Mouse (Mus musculus) kidney, postnatal 0 days (tissue): Measurements from ENCODE around the gene Madcam1. TPM values are rescaled to one million over a fixed set of nuclear protein-coding genes. Genes with fewer than 3 reads are reported as not detected.

Experiments used
- ATAC-seq: fragments of 200-750 bp; cut with Nextera tagmentation; replicated peaks from 2 replicates; pipeline ENCODE4 v1.8.0; 2017; ENCODE audit warnings: low read depth, moderate number of reproducible peaks, moderate TSS enrichment, moderate library complexity; ENCODE audit not compliant: low FRiP score
- DNase-seq: peaks from one replicate; pipeline ENCODE4 v3.0.0-alpha.2; 2016; ENCODE audit warnings: low spot score
- H3K27ac ChIP-seq: fragments of 300-500 bp; sonication (generic); 2 replicates; pipeline ENCODE4 v1.5.1; 2014; ENCODE audit warnings: mild to moderate bottlenecking
- H3K27me3 ChIP-seq: fragments of 300-500 bp; sonication (generic); 2 replicates; pipeline ENCODE4 v1.6.1; 2014; ENCODE audit warnings: low read length, mixed read lengths; ENCODE audit not compliant: insufficient read depth
- H3K36me3 ChIP-seq: fragments of 300-500 bp; sonication (generic); 2 replicates; pipeline ENCODE4 v1.6.1; 2014; ENCODE audit warnings: low read length, mixed read lengths; ENCODE audit not compliant: insufficient read depth
- H3K4me1 ChIP-seq: fragments of 300-500 bp; sonication (generic); replicated peaks from 2 replicates; pipeline ENCODE4 v1.6.1; 2014; ENCODE audit warnings: antibody characterized with exemption, low read length, mixed read lengths; ENCODE audit not compliant: insufficient read depth
- H3K4me2 ChIP-seq: fragments of 300-500 bp; sonication (generic); 2 replicates; pipeline ENCODE4 v1.6.1; 2014; ENCODE audit warnings: mild to moderate bottlenecking, low read length, moderate library complexity, mixed read lengths
- H3K4me3 ChIP-seq: fragments of 300-500 bp; sonication (generic); replicated peaks from 2 replicates; pipeline ENCODE4 v1.5.1; 2014; ENCODE audit warnings: low read depth, low read length
- H3K9ac ChIP-seq: fragments of 300-500 bp; sonication (generic); 2 replicates; pipeline ENCODE4 v1.6.1; 2014; ENCODE audit warnings: low read depth, low read length
- H3K9me3 ChIP-seq: fragments of 300-500 bp; sonication (generic); replicated peaks from 2 replicates; pipeline ENCODE4 v1.6.1; 2016; ENCODE audit warnings: low read length, inconsistent platforms, mixed read lengths
- CTCF ChIP-seq: IDR thresholded peaks from 2 replicates; pipeline ENCODE4 v1.5.1; 2016; ENCODE audit warnings: antibody characterized with exemption, low read depth, mild to moderate bottlenecking, moderate library complexity
- WGBS: fragments of 180-500 bp; shearing (Covaris S2); extraction: QIAGEN DNeasy Blood & Tissue Kit; methylation state at CpG from one replicate; pipeline ENCODE4 v1.1.7; 2014; 5-methylcytosine and 5-hydroxymethylcytosine counted together
- polyA plus RNA-seq: library from polyadenylated mRNA; unstranded; fragments of >200 nt; fragmentation: Nextera tagmentation; extraction: Ambion mirVana; gene quantifications from 2 replicates; pipeline ENCODE4 v1.2.1, GENCODE M21; 2015

Madcam1 gene
- polyA plus RNA-seq, 1 experiment from 2014 or later: 1.5 TPM

DNA sequence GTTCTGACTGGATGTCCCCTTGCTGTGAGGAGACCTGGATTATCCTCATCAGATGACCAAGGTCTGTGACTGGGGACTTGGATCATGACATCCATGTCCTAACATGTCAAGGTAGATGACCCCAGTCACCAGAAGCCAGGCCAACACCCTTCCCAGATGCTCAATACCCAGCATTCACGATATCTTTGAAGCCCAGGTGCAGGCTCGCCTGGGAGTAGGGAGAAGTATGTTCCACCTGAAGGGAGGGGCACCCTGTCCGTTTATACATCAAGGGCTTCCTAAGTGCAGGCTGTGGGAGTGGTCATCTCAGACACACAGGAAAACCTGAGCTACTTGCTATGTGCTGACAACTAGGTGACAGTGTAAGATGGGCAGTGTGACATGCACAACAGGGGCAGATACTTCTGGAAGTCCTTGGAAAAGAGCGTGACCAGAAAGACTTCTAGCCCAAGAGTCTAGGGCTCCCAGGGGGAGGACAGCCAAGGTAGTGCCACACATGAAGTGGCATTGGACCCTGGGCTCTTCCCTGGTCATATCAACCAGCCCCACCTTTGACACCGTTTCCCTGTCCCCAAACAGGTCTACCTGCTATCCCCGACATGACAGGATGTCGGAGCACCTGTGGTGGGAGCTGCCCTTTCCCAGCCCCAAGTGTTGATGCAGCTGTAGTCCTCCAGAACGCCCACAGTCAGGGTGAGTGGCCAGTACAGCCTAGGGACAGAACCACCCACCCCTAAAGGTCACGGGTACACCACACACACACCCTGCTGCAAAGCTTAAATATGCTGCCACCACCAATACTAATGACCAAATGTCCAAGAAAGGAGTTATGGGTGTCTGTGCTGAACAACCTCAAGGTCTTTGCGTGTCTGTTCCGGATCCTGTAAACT lies 16.5 kb downstream of the Madcam1 start:
- H3K4me1 ChIP-seq: peaks cover 5% of the 10 kb centered on the region; the same call in 1 of the 2 replicates
- no peak for DNase-seq
- peak overlapping the region; percentile 79 for H3K27ac ChIP-seq
- WGBS: 29% methylated on average over 11 of the region's 11 CpGs
- no peaks in the 10 kb centered on the region for H3K9me3 ChIP-seq
- peak overlapping the region; percentile 80 for H3K4me3 ChIP-seq
- ATAC-seq: peak; percentile 15
- TF ChIP-seq CTCF: no peak
- no peaks in the 10 kb centered on the region for H3K27me3 ChIP-seq
- peak overlapping the region; percentile 67 for H3K4me2 ChIP-seq
- H3K9ac ChIP-seq: peak overlapping the region; percentile 35; the same call in 1 of the 2 replicates
- H3K36me3 ChIP-seq: peaks cover 16% of the 10 kb centered on the region; the same call in 1 of the 2 replicates

DNA sequence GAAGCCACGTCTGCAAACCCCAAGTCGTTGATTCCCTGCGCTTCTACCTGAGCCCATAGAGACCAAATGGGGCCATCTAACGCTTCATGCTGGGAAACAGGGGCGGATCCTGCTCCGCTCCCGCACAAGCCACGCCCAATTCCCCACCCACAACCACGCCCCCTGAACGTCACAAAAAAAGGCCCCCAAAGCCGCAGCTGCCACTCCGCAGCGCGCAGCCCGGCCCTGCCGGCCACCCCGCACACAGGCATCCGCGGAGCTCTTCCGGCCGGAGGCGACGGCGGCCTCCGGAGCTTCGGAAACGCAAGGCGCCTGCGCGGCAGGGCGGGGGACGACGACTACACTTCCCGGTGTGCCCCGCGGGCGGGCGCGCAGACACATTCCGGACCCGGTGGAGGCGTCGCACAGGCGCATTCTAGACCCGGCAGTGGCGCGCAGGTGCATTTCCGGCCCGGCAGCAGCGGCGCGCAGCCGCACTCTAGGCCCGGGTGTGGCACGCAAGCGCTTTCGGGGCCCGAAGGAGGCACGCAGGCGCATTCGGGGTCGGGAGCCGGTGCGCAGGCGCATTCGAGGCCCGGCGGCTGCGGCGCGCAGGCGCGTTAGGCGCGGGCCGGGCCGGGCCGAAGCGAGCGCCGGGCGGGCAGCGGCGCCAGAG lies 17.4 kb downstream of the Madcam1 start, which contains the start of gene Cdc34:
TSS of gene Cdc34 (plus strand) at position 605 of the 655 bp plus-strand sequence.
- DNase-seq (peak; percentile 99), ATAC-seq (peak; percentile 92)
- Histone ChIP-seq H3K36me3 (peaks cover 23% of the 10 kb centered on the region; the same call in 1 of the 2 replicates), H3K4me1 (peaks cover 5% of the 10 kb centered on the region; the same call in 1 of the 2 replicates), H3K9ac (peak within 1 kb of the TSS; percentile 87), H3K4me2 (peak within 1 kb of the TSS; percentile 78), H3K4me3 (peak within 1 kb of the TSS; percentile 80), H3K9me3 (no peaks in the 10 kb centered on the region), H3K27me3 (no peaks in the 10 kb centered on the region), H3K27ac (peak within 1 kb of the TSS; percentile 92)
- WGBS: under 1% methylated on average over 71 of the region's 84 CpGs
- TF ChIP-seq CTCF: peak; percentile 51

DNA sequence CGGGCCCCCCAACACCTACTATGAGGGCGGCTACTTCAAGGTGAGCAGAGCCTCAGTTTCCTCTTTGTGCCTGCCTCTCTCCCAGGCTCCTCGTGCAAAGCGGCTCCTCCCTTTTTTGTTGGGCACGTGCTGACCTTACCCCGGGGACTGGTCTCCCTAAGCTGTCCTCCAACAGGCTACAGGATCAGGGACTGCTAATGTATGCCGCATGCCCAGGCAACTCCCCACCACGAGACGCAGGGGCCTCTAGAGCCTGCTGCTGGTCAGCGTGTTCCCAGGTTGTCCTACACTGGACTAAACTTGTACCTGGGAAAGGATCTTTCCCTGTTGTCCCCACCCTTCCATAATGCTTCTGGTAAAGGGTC lies 18.2 kb downstream of the Madcam1 start:
- peak overlapping the region; percentile 92 for H3K27ac ChIP-seq
- H3K4me3 ChIP-seq: peak overlapping the region; percentile 80
- 0 out of 2 replicates have a peak, but pooled peaks have one; percentile 4 for ATAC-seq
- no peak for DNase-seq
- WGBS: 1% methylated on average over 10 of the region's 10 CpGs
- peaks cover 31% of the 10 kb centered on the region; the same call in 1 of the 2 replicates for H3K36me3 ChIP-seq
- no peaks in the 10 kb centered on the region for H3K9me3 ChIP-seq
- no peaks in the 10 kb centered on the region for H3K27me3 ChIP-seq
- H3K9ac ChIP-seq: peak overlapping the region; percentile 87
- no peak for TF ChIP-seq CTCF
- H3K4me2 ChIP-seq: peak overlapping the region; percentile 78
- H3K4me1 ChIP-seq: peaks cover 5% of the 10 kb centered on the region; the same call in 1 of the 2 replicates

DNA sequence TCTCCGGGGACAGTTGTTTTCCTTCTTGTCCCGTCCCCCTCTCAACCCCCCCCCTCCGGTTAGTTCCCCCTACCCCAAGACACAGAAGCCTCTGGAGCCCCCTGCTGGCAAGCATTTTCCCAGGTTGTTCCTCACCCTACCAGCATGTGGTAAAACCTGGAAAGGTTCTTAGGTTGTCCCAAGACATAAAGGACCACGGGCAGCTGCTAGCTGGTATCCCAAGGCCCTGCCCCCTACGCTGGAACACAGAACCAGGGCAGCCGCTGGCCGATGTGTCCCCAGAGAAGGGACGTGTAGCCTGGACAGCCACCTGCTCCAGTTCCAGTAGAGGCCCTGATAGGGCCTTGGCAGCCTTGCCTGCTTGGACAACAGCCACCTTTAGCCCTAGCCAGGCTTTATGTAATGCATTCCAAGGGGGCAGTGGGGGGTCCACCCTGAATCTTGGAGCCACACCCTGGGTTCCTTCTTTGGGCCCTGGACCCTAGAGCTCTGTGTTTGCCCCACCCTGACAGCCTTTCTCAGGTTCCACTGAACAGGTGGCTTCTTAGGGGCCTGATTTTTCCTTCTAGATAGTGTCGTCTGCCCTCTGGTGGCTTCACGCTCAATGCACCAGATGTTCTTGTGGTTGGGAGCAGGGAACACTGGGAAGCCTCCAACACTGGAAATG lies 18.7 kb downstream of the Madcam1 start:
- peak overlapping the region; percentile 78 for H3K4me2 ChIP-seq
- H3K9me3 ChIP-seq: no peaks in the 10 kb centered on the region
- peak; percentile 63 for TF ChIP-seq CTCF
- H3K4me1 ChIP-seq: peaks cover 5% of the 10 kb centered on the region; the same call in 1 of the 2 replicates
- H3K36me3 ChIP-seq: peaks cover 34% of the 10 kb centered on the region
- peak overlapping the region; percentile 80 for H3K4me3 ChIP-seq
- 2% methylated on average over 10 of the region's 10 CpGs for WGBS
- H3K27ac ChIP-seq: peak overlapping the region; percentile 92
- peak; percentile 8 for ATAC-seq
- no peaks in the 10 kb centered on the region for H3K27me3 ChIP-seq
- peak; percentile 82 for DNase-seq
- peak overlapping the region; percentile 87 for H3K9ac ChIP-seq

DNA sequence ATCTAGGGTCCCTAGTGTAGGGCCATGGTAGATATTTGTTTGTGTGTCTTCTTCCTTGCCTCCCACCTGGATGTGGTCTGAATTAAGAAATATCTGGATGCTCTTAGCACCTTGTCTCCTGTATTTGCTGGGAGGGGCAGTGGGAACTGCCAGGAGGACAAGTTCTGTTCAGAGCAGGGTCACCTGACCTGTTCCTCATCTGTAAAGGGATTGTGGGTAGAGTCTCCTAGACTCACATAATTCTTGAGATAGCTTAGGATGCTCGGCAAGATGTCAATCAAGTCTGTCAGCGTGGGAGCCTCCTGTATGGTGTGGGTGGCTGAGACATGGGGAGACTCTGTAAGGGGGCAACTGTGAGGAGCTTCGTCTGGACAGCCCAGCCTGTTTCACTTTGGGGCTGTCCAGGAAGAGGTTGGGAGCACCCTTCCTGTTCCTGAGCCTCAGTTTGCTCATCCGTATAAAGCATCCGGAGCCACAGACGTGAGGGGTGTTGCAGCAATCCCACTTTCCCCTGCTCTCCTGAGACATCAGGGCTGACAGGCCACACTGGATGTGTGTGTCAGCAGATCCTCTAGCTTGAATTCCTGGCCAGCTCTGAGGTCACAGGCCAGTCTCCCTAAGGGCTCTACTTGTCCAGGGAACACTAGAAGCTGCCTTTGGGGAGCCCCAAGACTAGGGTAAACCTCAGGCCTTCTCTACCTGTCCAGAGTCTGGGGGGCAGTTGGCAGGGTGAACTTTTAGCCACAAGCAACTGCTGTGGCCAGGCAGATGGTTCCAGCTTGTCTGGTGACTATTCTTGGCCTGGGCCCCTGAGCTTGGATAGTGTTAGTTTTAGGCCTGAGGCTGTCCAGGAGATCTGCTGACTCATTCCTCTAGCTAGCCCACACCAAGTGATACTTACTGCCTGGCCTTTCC lies 19.6 kb downstream of the Madcam1 start:
- H3K4me2 ChIP-seq: peak overlapping the region; percentile 78
- no peak for DNase-seq
- no peak for ATAC-seq
- H3K4me1 ChIP-seq: peaks cover 5% of the 10 kb centered on the region; the same call in 1 of the 2 replicates
- H3K9ac ChIP-seq: peak overlapping the region; percentile 87
- peaks cover 42% of the 10 kb centered on the region for H3K36me3 ChIP-seq
- H3K27me3 ChIP-seq: no peaks in the 10 kb centered on the region
- 83% methylated on average over 6 of the region's 6 CpGs for WGBS
- H3K4me3 ChIP-seq: peak overlapping the region; percentile 80
- TF ChIP-seq CTCF: no peak
- H3K9me3 ChIP-seq: no peaks in the 10 kb centered on the region
- H3K27ac ChIP-seq: no peak overlapping the region
